ENCODE assay signal across 1 mouse cellular context in the genomic region with DNA sequence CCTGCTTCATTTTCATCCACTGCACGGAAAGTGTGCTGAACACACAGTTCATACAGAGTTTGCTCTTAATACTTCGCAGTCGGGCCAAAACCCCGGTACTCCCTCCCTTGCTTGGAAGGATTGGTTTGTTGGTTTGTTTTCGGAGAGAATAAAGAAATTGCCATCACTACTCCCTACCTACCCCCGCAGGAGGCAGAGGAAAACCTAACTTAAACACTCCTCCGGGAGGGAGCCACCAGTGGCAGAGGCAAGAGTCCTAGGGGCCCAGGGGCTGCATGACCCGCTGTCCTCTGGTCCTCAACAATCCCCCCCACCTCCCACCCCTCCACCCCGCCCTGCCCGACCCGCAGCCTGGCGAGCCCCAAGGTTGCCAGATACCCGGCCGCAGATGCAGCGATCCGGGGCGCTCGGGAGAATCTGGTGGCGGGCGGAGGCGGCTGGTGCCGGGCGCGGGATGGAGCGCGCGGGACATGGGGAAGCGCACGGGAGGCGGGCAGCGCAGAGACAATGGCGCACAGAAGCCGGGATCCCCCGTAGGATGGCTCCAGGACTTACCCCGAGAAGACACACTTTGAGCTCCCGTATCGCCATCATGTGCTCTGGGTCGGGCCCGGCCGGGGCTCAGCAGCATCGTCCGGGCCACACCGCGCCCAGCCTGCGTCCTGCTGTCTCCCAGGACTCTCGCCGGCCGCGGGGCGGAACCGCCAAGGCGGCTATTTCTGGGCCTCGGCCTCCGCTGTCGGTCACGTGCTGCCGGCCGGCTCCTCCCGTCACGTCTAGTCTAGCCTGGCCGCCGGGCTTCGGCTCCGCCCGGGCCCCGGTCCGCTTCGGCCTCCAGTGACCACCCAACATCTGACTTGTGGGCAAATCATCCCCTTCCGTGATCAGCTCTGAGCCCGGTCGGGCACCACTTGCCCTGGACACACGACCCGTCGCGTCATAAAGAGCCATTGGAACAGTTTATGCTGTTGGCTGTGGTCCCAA.
TF ChIP-seq lines count a peak whose summit lies in the region.

A gene (minus strand): TSS at position 802 of the 984 bp plus-strand sequence.

TF ChIP-seq in MEL, 35 proteins besides CTCF, POLR2A, EP300 and RAD21:
- TF ChIP-seq TCF12 (IDR thresholded peaks at IDR 0.05; ENCODE audit: low read depth, low read length) = peak; percentile 25; the same call in 1 of the 2 replicates
- peak; percentile 29 for TF ChIP-seq MXI1 (IDR thresholded peaks at IDR 0.05; ENCODE audit: low read depth, low read length)
- no peak for TF ChIP-seq POLR2AphosphoS5 (IDR thresholded peaks at IDR 0.05; ENCODE audit: borderline replicate concordance, low read depth, low read length)
- TF ChIP-seq HCFC1 (IDR thresholded peaks at IDR 0.05; ENCODE audit: low read depth, low read length) = 0 out of 2 replicates have a peak, but pooled peaks have one; percentile 39
- TF ChIP-seq CHD2 (IDR thresholded peaks at IDR 0.05; ENCODE audit: low read length) = no peak
- 0 out of 2 replicates have a peak, but pooled peaks have one; percentile 18 for TF ChIP-seq ELF1 (IDR thresholded peaks at IDR 0.05; ENCODE audit: low read depth, low read length)
- no peak for TF ChIP-seq NRF1 (IDR thresholded peaks at IDR 0.05; ENCODE audit: insufficient read depth, low read depth, low read length, poor library complexity, severe bottlenecking)
- no peak for TF ChIP-seq ZKSCAN1 (IDR thresholded peaks at IDR 0.05; ENCODE audit: low read depth, low read length)
- no peak for TF ChIP-seq CHD1 (IDR thresholded peaks at IDR 0.05; ENCODE audit: low read depth, low read length)
- TF ChIP-seq TBP (IDR thresholded peaks at IDR 0.05; ENCODE audit: low read depth, low read length) = no peak
- TF ChIP-seq MAFK (IDR thresholded peaks at IDR 0.05; ENCODE audit: borderline replicate concordance, low read depth, low read length) = no peak
- TF ChIP-seq POLR2AphosphoS2 (IDR thresholded peaks at IDR 0.05; ENCODE audit: low read length) = no peak
- TF ChIP-seq ETS1 (IDR thresholded peaks at IDR 0.05; ENCODE audit: low read depth, low read length) = no peak
- peak in 1 of 2 experiments; percentile 65; a peak in 1 of 4 replicates for TF ChIP-seq USF2 (IDR thresholded peaks at IDR 0.05; ENCODE audit: borderline replicate concordance in 1 of 2, insufficient read depth in 1 of 2, low read depth in 1 of 2, low read length in 2 of 2)
- no peak for TF ChIP-seq GATA1 (IDR thresholded peaks at IDR 0.05; ENCODE audit: low read depth, low read length)
- peak; percentile 55 for TF ChIP-seq NELFE (IDR thresholded peaks at IDR 0.05; ENCODE audit: low read depth, low read length)
- peak; percentile 95 for TF ChIP-seq USF1 (IDR thresholded peaks at IDR 0.05; ENCODE audit: low read depth, low read length)
- TF ChIP-seq SIN3A (IDR thresholded peaks at IDR 0.05; ENCODE audit: low read length) = no peak; the same call in 1 of the 2 replicates
- TF ChIP-seq TAL1 (IDR thresholded peaks at IDR 0.05; ENCODE audit: low read length) = no peak
- TF ChIP-seq MAX (IDR thresholded peaks at IDR 0.05; ENCODE audit: low read length) = peak; percentile 84
- peak; percentile 59 for TF ChIP-seq MAZ (IDR thresholded peaks at IDR 0.05; ENCODE audit: low read depth, low read length)
- TF ChIP-seq SMC3 (IDR thresholded peaks at IDR 0.05; ENCODE audit: low read depth, low read length) = no peak
- TF ChIP-seq E2F4 (IDR thresholded peaks at IDR 0.05; ENCODE audit: borderline replicate concordance, low read depth, low read length) = no peak
- no peak; the same call in 1 of the 2 replicates for TF ChIP-seq KAT2A (conservative IDR thresholded peaks at IDR 0.05; ENCODE audit: low read depth, low read length)
- TF ChIP-seq ZNF384 (IDR thresholded peaks at IDR 0.05; ENCODE audit: low read depth, low read length) = no peak
- peak; percentile 82 for TF ChIP-seq BHLHE40 (IDR thresholded peaks at IDR 0.05; ENCODE audit: borderline replicate concordance, low read depth, low read length)
- TF ChIP-seq UBTF (IDR thresholded peaks at IDR 0.05; ENCODE audit: borderline replicate concordance, insufficient read depth, low read depth, low read length) = peak; percentile 69; the same call in 1 of the 2 replicates
- TF ChIP-seq ZMIZ1 (IDR thresholded peaks at IDR 0.05; ENCODE audit: low read depth, low read length) = no peak
TF ChIP-seq in MEL: peak in this region for 11.
